Mouse (Mus musculus) cerebellum, postnatal 36 days (tissue): ENCODE measurements at regions not wholly inside any gene's neighbourhood (a gene's known extent, or its start where the extent isn't known, plus 50 kb on each side); places are given as distances from the start of the nearest gene placed in this dataset.
A peak's percentile ranks its signal among the peaks of the same experiment; 100 is the strongest.

Source experiments
- DNase-seq, 2 experiments: peaks; one replicate each; pipeline ENCODE4 v3.0.0; 2021 to 2022; ENCODE audit warnings: mixed read lengths in 2 of 2

- DNase-seq = peak in 1 of 2 experiments; percentile 24
These were observed 104.2 kb downstream of the E030025P04Rik start for GRCm38 (mm10) chr11:109039792-109040518.

- peak in 1 of 2 experiments; percentile 13 for DNase-seq
These were observed 104.9 kb downstream of the E030025P04Rik start for GRCm38 (mm10) chr11:109039060-109039791.

- DNase-seq = no peak
These were observed 106.0 kb downstream of the E030025P04Rik start for GRCm38 (mm10) chr11:109038136-109038535.

- DNase-seq = no peak
These were observed 109.6 kb downstream of the E030025P04Rik start for GRCm38 (mm10) chr11:109034596-109034995.

- DNase-seq = no peak
These were observed 110.1 kb downstream of the E030025P04Rik start for GRCm38 (mm10) chr11:109034072-109034471.

- peak in 1 of 2 experiments; percentile 9 for DNase-seq
These were observed 111.4 kb downstream of the E030025P04Rik start for GRCm38 (mm10) chr11:109032729-109033128.

GRCm38 (mm10) chr11:109030486-109030885, 110.3 kb downstream of the Axin2 start:
- peak; percentile 60 to 63 for DNase-seq

GRCm38 (mm10) chr11:109029894-109030293, 109.7 kb downstream of the Axin2 start:
- DNase-seq = no peak

- no peak for DNase-seq
These were observed 94.7 kb downstream of the Axin2 start for GRCm38 (mm10) chr11:109014806-109015205.

GRCm38 (mm10) chr11:109011161-109011560, 91.0 kb downstream of the Axin2 start:
- DNase-seq = no peak

- DNase-seq = no peak
These were observed 88.7 kb downstream of the Axin2 start for GRCm38 (mm10) chr11:109008872-109009271.

GRCm38 (mm10) chr11:109005681-109006080, 85.5 kb downstream of the Axin2 start:
- DNase-seq = no peak
